Mouse (Mus musculus) lung, embryonic 15.5 days (tissue): Measurements from ENCODE around the gene Chchd6. TPM values are rescaled to one million over a fixed set of nuclear protein-coding genes. Genes with fewer than 3 reads are reported as not detected.

Experiments
- ATAC-seq: fragments of 200-750 bp; cut with Nextera tagmentation; 2 replicates; pipeline ENCODE4 v1.8.0; 2017; ENCODE audit warnings: moderate number of reproducible peaks, borderline replicate concordance; ENCODE audit not compliant: low FRiP score, low TSS enrichment; ENCODE audit errors: extremely low read depth
- H3K27ac ChIP-seq: fragments of 300-500 bp; sonication (generic); 2 replicates; pipeline ENCODE4 v1.5.1; 2015; ENCODE audit warnings: moderate library complexity, mild to moderate bottlenecking, inconsistent platforms
- H3K27me3 ChIP-seq: fragments of 300-500 bp; sonication (generic); 2 replicates; pipeline ENCODE4 v1.6.1; 2015; ENCODE audit warnings: inconsistent platforms
- H3K36me3 ChIP-seq: fragments of 300-500 bp; sonication (generic); 2 replicates; pipeline ENCODE4 v1.6.1; 2015; ENCODE audit warnings: inconsistent platforms
- H3K4me1 ChIP-seq: fragments of 300-500 bp; sonication (generic); 2 replicates; pipeline ENCODE4 v1.6.1; 2015; ENCODE audit warnings: inconsistent platforms
- H3K4me2 ChIP-seq: fragments of 300-500 bp; sonication (generic); 2 replicates; pipeline ENCODE4 v1.6.1; 2015; ENCODE audit warnings: inconsistent platforms, mild to moderate bottlenecking, moderate library complexity
- H3K4me3 ChIP-seq: fragments of 300-500 bp; sonication (generic); 2 replicates; pipeline ENCODE4 v1.5.1; 2015; ENCODE audit warnings: mild to moderate bottlenecking, inconsistent platforms
- H3K9ac ChIP-seq: fragments of 300-500 bp; sonication (generic); 2 replicates; pipeline ENCODE4 v1.6.1; 2015; ENCODE audit warnings: inconsistent platforms
- H3K9me3 ChIP-seq: fragments of 300-500 bp; sonication (generic); 2 replicates; pipeline ENCODE4 v1.6.1; 2016; ENCODE audit warnings: inconsistent platforms
- WGBS: fragments of 180-500 bp; shearing (Covaris S2); methylation state at CpG from one replicate; pipeline ENCODE4 v1.1.7; 2015; 5-methylcytosine and 5-hydroxymethylcytosine counted together
- polyA plus RNA-seq: library from polyadenylated mRNA; unstranded; fragments of >200 nt; fragmentation: Nextera tagmentation; extraction: Ambion mirVana; gene quantifications from 2 replicates; pipeline ENCODE4 v1.2.1, GENCODE M21; 2015

Gene Chchd6
- polyA plus RNA-seq = 60.8 and 62.1 TPM in 2 replicates

DNA sequence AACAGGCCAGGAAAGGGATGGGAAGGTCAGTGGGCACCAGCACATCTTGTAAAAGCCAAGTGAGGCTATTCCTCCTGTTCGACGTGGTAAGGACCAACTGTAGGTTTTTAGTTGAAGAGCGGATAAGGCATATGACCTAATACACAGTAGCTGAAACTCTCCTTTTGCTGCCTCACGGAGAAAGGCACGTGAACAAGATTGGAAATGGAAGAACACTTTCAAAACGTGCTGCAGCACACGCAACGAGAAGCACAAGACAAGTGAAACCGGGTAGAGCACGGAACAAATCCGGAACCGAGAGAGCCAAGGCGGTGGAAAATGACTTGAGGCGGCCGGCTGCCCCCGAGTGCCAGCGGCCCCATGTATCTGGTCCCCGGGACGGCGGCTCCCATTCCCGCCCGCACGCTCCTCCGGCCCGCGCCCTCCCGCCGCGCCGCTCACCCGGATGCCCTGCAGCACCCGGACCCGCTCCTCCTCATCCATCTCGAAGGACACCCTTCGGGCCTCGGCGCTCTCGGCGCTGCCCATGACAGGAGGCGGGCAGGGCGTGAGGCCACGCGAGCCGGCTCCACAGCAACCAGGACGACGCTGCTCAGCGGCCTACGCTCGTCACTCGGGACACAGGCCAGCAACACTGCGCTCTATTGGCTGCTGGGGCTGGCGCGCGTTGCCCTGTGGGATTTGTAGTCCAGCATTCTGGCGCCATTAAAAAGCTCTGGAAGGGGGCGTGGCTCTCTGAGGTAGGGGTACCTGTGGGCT is at the start of gene Chchd6:
TSS of gene Chchd6 (minus strand) at position 635 of the 759 bp plus-strand sequence.
- peak; percentile 100 for ATAC-seq
- H3K4me3 ChIP-seq = peak within 1 kb of the TSS; percentile 59
- under 1% methylated on average over 56 of the region's 56 CpGs for WGBS

GRCm38 (mm10) chr6:89644271-89645075 is 49.0 kb upstream of the Chchd6 start:
- Histone ChIP-seq H3K27ac (peak overlapping the region; percentile 89), H3K4me1 (peaks cover 10% of the 10 kb centered on the region), H3K9ac (peak overlapping the region; percentile 42), H3K36me3 (no peaks in the 10 kb centered on the region), H3K4me2 (peak overlapping the region; percentile 95), H3K27me3 (no peaks in the 10 kb centered on the region), H3K4me3 (peak overlapping the region; percentile 61), H3K9me3 (no peaks in the 10 kb centered on the region)
- peak; percentile 96 for ATAC-seq
- under 1% methylated on average over 41 of the region's 41 CpGs for WGBS

More for the DNA sequence above, at the start of gene Chchd6:
- Histone ChIP-seq H3K9ac (peak within 1 kb of the TSS; percentile 57), H3K36me3 (no peaks in the 10 kb centered on the region), H3K4me1 (0 out of 2 replicates have a peak, but pooled peaks cover 4% of the 10 kb centered on the region), H3K27me3 (no peaks in the 10 kb centered on the region), H3K27ac (no peak within 1 kb of the TSS), H3K4me2 (peak within 1 kb of the TSS; percentile 82), H3K9me3 (no peaks in the 10 kb centered on the region)

- H3K9me3 ChIP-seq = no peaks in the 10 kb centered on the region
- WGBS = under 1% methylated on average over 51 of the region's 51 CpGs
- peak within 1 kb of the TSS; percentile 89 for H3K27ac ChIP-seq
- ATAC-seq = peak; percentile 92
- H3K4me1 ChIP-seq = peaks cover 10% of the 10 kb centered on the region
- no peaks in the 10 kb centered on the region for H3K27me3 ChIP-seq
- peak within 1 kb of the TSS; percentile 61 for H3K4me3 ChIP-seq
- H3K9ac ChIP-seq = peak within 1 kb of the TSS; percentile 42
- peak within 1 kb of the TSS; percentile 95 for H3K4me2 ChIP-seq
- no peaks in the 10 kb centered on the region for H3K36me3 ChIP-seq
These were observed 48.4 kb upstream of the Chchd6 start, which contains the start of gene Txnrd3 for GRCm38 (mm10) chr6:89643798-89644270. TSS of gene Txnrd3 (plus strand) at chr6:89643988.

GRCm38 (mm10) chr6:89639025-89639424 is 43.6 kb upstream of the Chchd6 start:
- Histone ChIP-seq H3K4me1 (peaks cover 6% of the 10 kb centered on the region), H3K9ac (no peak overlapping the region), H3K4me2 (no peak overlapping the region), H3K27ac (no peak overlapping the region), H3K4me3 (no peak overlapping the region), H3K36me3 (no peaks in the 10 kb centered on the region), H3K27me3 (no peaks in the 10 kb centered on the region), H3K9me3 (no peaks in the 10 kb centered on the region)
- no peak for ATAC-seq
- 32% methylated on average over 2 of the region's 2 CpGs for WGBS

GRCm38 (mm10) chr6:89637977-89638376 is 42.5 kb upstream of the Chchd6 start:
- no peaks in the 10 kb centered on the region for H3K4me1 ChIP-seq
- no peak overlapping the region for H3K4me3 ChIP-seq
- no peak overlapping the region for H3K4me2 ChIP-seq
- H3K36me3 ChIP-seq = no peaks in the 10 kb centered on the region
- no peaks in the 10 kb centered on the region for H3K9me3 ChIP-seq
- H3K9ac ChIP-seq = no peak overlapping the region
- no peak for ATAC-seq
- no peak overlapping the region for H3K27ac ChIP-seq
- WGBS = 75% methylated on average over 4 of the region's 4 CpGs
- H3K27me3 ChIP-seq = no peaks in the 10 kb centered on the region

DNA sequence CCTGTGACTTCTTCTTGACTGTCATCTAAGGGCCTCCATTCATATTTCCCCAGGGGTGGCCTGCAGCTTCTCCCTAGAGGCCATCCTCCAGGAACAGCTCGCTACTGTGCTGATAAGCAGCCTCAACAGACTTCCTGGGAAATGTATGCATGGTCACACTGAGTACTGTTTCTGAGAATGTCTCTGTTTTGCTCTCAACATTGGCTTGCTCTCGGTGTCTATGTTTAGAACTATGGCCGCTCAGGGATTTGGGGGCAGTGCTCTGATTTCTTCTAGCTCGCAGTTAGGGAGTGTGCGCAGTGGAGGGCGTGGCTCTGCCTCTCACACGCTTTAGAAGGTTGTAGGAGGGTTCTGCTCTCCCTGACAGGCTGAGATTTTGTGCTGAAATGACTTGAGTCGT is 38.9 kb upstream of the Chchd6 start:
- no peak overlapping the region for H3K4me3 ChIP-seq
- no peak overlapping the region for H3K27ac ChIP-seq
- H3K4me2 ChIP-seq = no peak overlapping the region
- 26% methylated on average over 8 of the region's 8 CpGs for WGBS
- H3K36me3 ChIP-seq = no peaks in the 10 kb centered on the region
- no peaks in the 10 kb centered on the region for H3K27me3 ChIP-seq
- H3K9me3 ChIP-seq = no peaks in the 10 kb centered on the region
- H3K9ac ChIP-seq = no peak overlapping the region
- peaks cover 6% of the 10 kb centered on the region; the same call in 1 of the 2 replicates for H3K4me1 ChIP-seq
- ATAC-seq = no peak

DNA sequence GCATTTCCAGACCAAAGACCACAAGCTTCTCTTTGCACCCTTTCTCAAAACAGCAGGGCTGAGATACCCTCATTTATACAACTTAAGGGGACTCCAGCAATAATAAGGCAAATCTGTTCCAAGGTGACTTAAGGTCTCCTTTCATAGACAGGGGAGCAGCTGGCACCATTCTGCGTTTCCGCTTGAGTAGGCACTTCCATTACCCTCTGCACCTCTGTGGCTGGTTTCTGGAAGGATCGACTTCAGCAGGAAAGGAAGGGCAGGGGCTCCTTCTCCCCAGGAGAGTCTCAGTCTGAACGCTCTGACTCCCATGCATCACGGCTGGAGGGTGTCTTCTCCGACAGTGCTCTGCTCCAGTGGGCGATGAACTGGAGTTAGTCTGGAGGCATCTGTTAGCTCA is 37.7 kb upstream of the Chchd6 start:
- Histone ChIP-seq H3K36me3 (no peaks in the 10 kb centered on the region), H3K4me1 (peaks cover 6% of the 10 kb centered on the region; the same call in 1 of the 2 replicates), H3K27ac (no peak overlapping the region), H3K4me3 (no peak overlapping the region), H3K9ac (no peak overlapping the region), H3K27me3 (no peaks in the 10 kb centered on the region), H3K9me3 (no peaks in the 10 kb centered on the region), H3K4me2 (no peak overlapping the region)
- WGBS = 71% methylated on average over 7 of the region's 7 CpGs
- ATAC-seq = no peak

DNA sequence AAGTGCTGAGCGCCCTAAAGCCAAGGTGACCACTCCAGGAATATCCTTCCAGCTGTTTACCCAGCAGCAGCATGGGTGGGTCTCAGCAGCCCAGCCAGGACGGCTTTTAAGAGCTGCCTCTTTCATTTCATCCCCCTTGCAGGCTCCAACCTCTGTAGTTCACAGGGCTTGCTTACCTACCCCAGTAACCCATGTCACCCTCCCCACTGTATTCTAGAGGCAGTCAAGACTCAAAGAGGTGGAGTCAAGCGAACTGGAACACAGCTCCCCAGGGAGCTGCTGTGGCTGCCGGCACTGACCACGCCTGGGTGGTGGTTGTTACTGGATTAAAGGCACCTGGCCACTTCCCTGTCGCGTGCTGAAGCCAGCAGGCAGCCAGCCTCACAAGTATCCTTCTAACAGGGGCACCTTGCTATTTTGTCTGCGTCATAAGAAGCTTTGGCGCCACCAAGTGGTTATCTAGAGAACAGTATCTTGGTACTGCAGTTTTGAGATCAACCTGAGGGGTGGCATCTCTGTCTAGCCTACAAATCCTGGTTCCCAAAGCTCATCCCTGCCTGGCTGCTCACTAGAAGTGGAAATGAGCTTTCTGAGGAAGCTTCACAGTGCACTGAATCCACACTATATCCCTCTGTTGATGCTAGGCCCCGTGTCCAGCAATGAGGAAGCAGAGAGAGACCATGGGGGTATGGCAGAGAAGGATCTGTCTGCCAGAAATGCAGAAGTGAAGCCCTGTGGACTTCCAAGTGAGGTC is 36.5 kb upstream of the Chchd6 start:
- H3K27me3 ChIP-seq = no peaks in the 10 kb centered on the region
- peak; percentile 49; the same call in 1 of the 2 replicates for ATAC-seq
- no peak overlapping the region for H3K27ac ChIP-seq
- H3K9ac ChIP-seq = no peak overlapping the region
- no peak overlapping the region for H3K4me2 ChIP-seq
- no peaks in the 10 kb centered on the region for H3K9me3 ChIP-seq
- 7% methylated on average over 10 of the region's 10 CpGs for WGBS
- H3K4me1 ChIP-seq = peaks cover 6% of the 10 kb centered on the region; the same call in 1 of the 2 replicates
- H3K36me3 ChIP-seq = no peaks in the 10 kb centered on the region
- H3K4me3 ChIP-seq = no peak overlapping the region

GRCm38 (mm10) chr6:89628045-89628785 is 32.8 kb upstream of the Chchd6 start:
- no peak for ATAC-seq
- WGBS = 60% methylated on average over 8 of the region's 8 CpGs
- no peak overlapping the region for H3K9ac ChIP-seq
- no peaks in the 10 kb centered on the region for H3K36me3 ChIP-seq
- peaks cover 6% of the 10 kb centered on the region; the same call in 1 of the 2 replicates for H3K4me1 ChIP-seq
- H3K9me3 ChIP-seq = no peaks in the 10 kb centered on the region
- no peak overlapping the region for H3K4me2 ChIP-seq
- H3K27me3 ChIP-seq = no peaks in the 10 kb centered on the region
- H3K4me3 ChIP-seq = no peak overlapping the region
- no peak overlapping the region for H3K27ac ChIP-seq

DNA sequence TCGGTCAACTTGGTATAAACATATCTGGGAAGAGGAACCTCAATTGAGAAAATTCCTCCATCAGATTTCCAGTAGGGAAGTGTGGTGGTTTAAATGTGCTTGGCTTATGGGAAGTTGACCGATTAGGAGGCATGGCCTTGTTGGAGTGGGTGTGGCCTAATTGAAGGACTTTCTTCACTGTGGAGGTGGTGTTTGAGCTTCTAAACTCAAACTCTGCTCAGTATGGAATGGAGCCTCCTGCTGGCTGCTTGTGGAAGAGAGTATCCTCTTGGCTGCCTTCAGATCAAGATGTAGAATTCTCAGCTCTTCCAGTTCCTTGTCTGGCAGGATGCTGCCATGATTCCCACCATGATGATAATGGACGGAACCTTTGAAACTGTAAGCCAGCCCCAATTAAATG is 27.2 kb upstream of the Chchd6 start:
- Histone ChIP-seq H3K9me3 (no peaks in the 10 kb centered on the region), H3K27ac (no peak overlapping the region), H3K4me2 (no peak overlapping the region), H3K27me3 (no peaks in the 10 kb centered on the region), H3K9ac (no peak overlapping the region), H3K4me1 (no peaks in the 10 kb centered on the region), H3K4me3 (no peak overlapping the region), H3K36me3 (no peaks in the 10 kb centered on the region)
- no peak for ATAC-seq
- 83% methylated on average over 3 of the region's 3 CpGs for WGBS

DNA sequence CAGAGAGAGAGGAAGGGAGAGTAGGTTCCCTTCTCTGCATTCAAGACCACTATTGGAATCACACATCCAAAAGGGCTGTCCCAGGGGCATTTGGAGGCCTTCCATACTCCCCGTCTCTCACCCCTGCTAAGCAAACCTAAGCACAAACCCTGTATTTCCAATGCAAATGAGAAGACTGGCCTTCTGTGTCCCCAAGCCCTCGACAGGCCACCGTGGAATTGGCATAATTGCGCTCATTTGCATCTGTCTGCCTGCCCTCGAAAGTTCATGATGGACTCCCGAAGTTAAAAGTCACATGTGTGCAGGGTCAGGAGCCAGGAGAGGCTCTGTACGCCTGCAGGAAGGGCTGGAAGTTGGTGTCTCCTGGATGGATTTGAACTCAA is 19.9 kb upstream of the Chchd6 start:
- H3K36me3 ChIP-seq = no peaks in the 10 kb centered on the region
- H3K9me3 ChIP-seq = no peaks in the 10 kb centered on the region
- H3K27ac ChIP-seq = no peak overlapping the region
- 47% methylated on average over 7 of the region's 7 CpGs for WGBS
- H3K4me3 ChIP-seq = no peak overlapping the region
- H3K4me1 ChIP-seq = 0 out of 2 replicates have a peak, but pooled peaks cover 4% of the 10 kb centered on the region
- no peak overlapping the region for H3K4me2 ChIP-seq
- no peak for ATAC-seq
- H3K27me3 ChIP-seq = no peaks in the 10 kb centered on the region
- H3K9ac ChIP-seq = no peak overlapping the region
